Mouse (Mus musculus) heart, postnatal 0 days (tissue): ENCODE results near the gene Cpeb1.

ENCODE experiments used
- CTCF ChIP-seq: IDR thresholded peaks from 2 replicates; pipeline ENCODE4 v1.5.1; 2016; ENCODE audit warnings: antibody characterized with exemption, control low read depth, low read depth
- EP300 ChIP-seq: IDR thresholded peaks from 2 replicates; pipeline ENCODE4 v1.6.1; 2016; ENCODE audit warnings: antibody characterized with exemption, low read depth

- TF ChIP-seq EP300 (no peak), CTCF (no peak)
Observed at GRCm38 (mm10) chr7:81480800-81481199, 25.5 kb upstream of the Cpeb1 start.
